Mouse (Mus musculus) erythroblast, embryonic 14.5 days (primary cell): ENCODE data around the gene Brms1.

Experiments
- GATA1 ChIP-seq: IDR thresholded peaks from 2 replicates; pipeline ENCODE4 v1.6.1; 2012; ENCODE audit warnings: low read length, inconsistent platforms, mixed read lengths
- TAL1 ChIP-seq: IDR thresholded peaks from 3 replicates; pipeline ENCODE4 v1.6.1; 2012; ENCODE audit warnings: low read length, inconsistent platforms, mixed read lengths

- TF ChIP-seq TAL1 (no peak), GATA1 (no peak)
Observed at GRCm38 (mm10) chr19:5014961-5015398, 26.2 kb upstream of the Brms1 start.
